Mouse (Mus musculus): ENCODE data around the gene Dnmt3l.
"Not testable (repeated sequence)": the region's sequence is repeated elsewhere in the genome, so short reads cannot be mapped to it uniquely, and the experiment has no call there.

Gene Dnmt3l

GRCm38 (mm10) chr10:78084073-78084472 is 42.3 kb downstream of the Dnmt3l start:
- DNase-seq (ENCODE audit: low read depth, low spot score): no peak

- no peak for DNase-seq (ENCODE audit: low read depth, low spot score)
Observed at GRCm38 (mm10) chr10:78085711-78086110, 44.0 kb downstream of the Dnmt3l start.

GRCm38 (mm10) chr10:78086444-78087061 is 44.8 kb downstream of the Dnmt3l start:
- DNase-seq (ENCODE audit: low read depth, low spot score): no peak

GRCm38 (mm10) chr10:78087101-78087511 is 45.4 kb downstream of the Dnmt3l start:
- DNase-seq (ENCODE audit: low read depth, low spot score): no peak

- DNase-seq (ENCODE audit: low read depth, low spot score): no peak
Observed at GRCm38 (mm10) chr10:78090246-78090645, 48.5 kb downstream of the Dnmt3l start.

GRCm38 (mm10) chr10:78090706-78091491 is 49.2 kb downstream of the Dnmt3l start:
- no peak for DNase-seq (ENCODE audit: low read depth, low spot score)

- no peak for DNase-seq (ENCODE audit: low read depth, low spot score)
Observed at GRCm38 (mm10) chr10:78091865-78092724, 50.3 kb downstream of the Dnmt3l start.

- DNase-seq (ENCODE audit: low read depth, low spot score): no peak
Observed at GRCm38 (mm10) chr10:78092725-78093029, 50.9 kb downstream of the Dnmt3l start.

GRCm38 (mm10) chr10:78095221-78095620 is 53.5 kb downstream of the Dnmt3l start:
- no peak for DNase-seq (ENCODE audit: low read depth, low spot score)

GRCm38 (mm10) chr10:78095954-78096931 is 54.5 kb downstream of the Dnmt3l start:
- DNase-seq (ENCODE audit: low read depth, low spot score): no peak

- DNase-seq (ENCODE audit: low read depth, low spot score): not testable (repeated sequence)
Observed at GRCm38 (mm10) chr10:78099860-78100259, 58.1 kb downstream of the Dnmt3l start.

GRCm38 (mm10) chr10:78100989-78101780 is 59.4 kb downstream of the Dnmt3l start:
- peak; percentile 13 for DNase-seq (ENCODE audit: low read depth, low spot score)

- no peak for DNase-seq (ENCODE audit: low read depth, low spot score)
Observed at GRCm38 (mm10) chr10:78104555-78105490, 63.1 kb downstream of the Dnmt3l start.

GRCm38 (mm10) chr10:78105548-78105947 is 63.8 kb downstream of the Dnmt3l start:
- DNase-seq (ENCODE audit: low read depth, low spot score): no peak

All from embryo, embryonic 11.5 days (tissue).